Mouse (Mus musculus) thymus, adult 18-20 months (tissue): ENCODE data around the gene Ptprd.

Source experiments
- DNase-seq, 2 experiments: peaks; one replicate each; pipeline ENCODE4 v3.0.0; 2022; ENCODE audit warnings: mixed read lengths in 2 of 2

Ptprd gene

DNA sequence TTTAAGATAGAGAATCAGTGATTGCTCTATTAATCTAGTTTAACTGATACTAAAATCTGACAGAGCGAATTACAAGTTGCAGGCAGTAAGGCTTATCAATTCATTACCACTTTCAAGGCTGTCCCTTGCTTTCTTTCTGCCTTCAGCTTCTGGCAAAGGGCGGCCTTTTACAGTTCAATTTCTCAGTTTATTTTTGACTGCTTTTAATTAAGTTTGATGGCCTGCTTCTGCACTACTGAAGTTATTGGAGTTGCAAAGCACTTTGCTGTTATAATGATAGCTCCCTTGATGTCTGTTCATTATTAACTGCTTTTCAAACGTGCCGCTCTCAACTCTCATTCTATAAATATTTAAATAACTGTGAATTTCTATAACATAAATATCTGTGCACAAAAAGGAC, 673.9 kb downstream of the Ptprd start:
- DNase-seq = no peak

DNA sequence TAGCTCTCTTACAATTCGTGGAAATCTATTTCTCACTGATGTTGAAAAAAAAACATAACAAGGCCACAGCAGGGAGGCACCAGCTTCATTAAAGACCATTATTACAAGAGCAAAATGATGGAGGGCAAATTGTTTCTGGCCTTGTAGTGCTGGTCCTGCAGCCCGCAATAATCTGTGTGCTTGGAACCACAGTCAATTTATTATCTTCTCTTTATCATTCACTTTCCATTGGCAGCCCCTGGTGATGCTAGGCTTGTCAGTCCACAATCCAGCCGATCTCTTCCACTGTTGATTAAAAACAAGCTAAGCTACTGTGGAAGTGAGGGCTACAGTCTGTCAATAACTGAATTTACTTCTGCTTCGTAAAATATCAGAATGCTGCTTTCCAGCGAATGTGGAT, 674.4 kb downstream of the Ptprd start:
- no peak for DNase-seq

DNA sequence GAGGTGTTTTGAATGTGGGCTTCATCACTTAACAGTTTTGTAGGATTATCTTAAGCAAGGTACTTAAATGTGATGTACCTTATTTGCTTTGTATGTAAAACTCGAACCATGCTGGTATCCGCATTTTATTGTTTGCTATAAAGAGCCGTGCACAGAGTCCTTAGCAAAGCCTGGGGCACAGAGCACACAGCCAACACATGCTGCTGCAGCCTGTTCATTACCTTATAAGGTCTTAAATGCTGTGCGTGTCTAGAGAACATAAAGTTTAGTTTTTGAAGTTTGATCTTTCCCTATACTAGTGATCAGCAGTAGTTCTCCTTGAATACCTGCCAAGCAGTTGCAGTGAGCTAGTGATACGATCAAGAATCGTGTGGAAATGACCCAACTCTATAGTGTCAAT, 676.2 kb downstream of the Ptprd start:
- DNase-seq = no peak

DNA sequence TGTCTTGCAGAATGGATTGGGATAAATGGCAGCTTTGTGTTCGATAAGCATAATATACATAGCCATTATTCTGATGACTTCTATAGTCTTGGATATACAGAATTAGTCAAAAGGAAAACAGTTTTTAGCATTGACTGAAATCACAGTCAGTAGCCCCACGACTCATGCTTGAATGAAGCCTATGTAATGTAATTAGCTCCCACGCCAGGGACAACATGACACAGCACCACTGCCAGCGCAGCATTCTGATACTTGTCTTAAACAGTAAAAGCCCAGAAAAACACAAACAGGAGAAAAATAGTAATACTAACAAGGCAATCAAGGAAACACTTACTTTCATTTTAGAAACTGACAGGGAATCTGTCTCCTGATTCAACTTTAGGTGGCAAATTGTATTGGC, 677.2 kb downstream of the Ptprd start:
- DNase-seq = no peak

DNA sequence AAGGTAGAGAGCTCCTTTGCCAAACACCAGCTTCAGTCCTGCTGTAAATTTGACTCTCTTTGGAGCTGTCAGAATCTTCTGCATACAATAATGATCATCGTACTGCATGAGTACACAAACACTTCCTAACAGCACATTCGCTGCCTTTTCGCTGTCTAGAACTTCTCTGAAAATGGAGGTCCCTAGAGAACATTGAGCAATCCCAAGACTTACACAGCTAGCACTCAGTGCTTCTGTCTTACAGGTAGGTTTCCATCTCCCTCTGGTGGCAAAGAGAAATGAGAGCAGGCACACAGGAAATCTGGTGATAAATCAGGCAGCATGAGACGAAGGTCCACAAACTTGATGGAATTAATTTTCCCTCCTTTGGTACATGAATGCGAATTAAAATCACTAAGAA, 692.6 kb downstream of the Ptprd start:
- DNase-seq = no peak

DNA sequence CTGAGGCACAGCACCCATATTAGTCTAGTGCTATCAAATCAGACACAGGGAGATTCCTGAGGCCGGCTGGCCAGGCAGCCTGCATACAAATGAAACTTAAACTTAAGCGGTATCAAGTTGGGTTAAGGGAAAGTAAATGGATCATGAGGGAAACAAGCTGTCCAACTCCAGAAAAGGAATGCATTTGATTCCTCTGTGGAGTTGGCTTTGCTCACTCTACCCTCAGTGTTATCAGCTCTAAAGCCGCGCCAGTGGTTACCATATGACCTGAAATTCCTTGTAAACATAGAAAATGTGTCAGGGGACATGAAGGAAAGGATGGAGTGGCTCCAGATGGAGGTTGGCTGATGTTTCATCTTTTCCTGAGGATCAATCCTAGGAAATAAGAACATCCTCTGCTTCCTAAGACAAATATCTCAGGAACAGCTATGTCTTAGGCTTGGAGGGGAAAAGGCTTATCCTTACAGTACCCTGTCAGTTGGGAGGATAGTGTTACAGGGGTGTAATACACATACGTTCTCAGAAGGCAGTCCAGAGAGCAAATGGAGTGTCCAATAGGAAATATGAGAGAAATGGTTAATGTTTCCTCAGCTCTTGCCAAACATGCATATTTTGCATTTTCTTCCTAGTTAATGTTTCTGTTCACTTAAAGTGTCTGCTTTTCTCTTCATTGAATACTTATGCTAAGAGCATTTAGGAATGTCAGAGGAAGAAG, 697.7 kb downstream of the Ptprd start:
- DNase-seq = no peak

DNA sequence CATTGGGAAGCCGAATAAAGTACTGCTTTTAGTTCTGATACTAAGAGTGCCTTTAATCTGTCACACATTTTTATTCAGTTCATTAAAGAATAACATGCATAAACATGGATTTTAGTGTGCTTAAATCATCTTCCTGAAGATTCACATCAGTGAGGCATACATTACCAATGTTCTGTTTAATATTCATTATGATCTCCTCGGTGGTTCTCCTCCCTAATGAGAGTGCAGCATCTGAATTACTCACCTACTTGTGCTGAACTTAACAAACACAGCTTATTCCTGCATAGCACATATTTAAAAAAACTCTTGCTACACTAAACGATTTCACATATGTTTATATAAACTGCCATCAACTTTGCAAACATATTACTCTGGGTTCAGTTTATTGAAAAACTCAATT, 698.7 kb downstream of the Ptprd start:
- DNase-seq = no peak

DNA sequence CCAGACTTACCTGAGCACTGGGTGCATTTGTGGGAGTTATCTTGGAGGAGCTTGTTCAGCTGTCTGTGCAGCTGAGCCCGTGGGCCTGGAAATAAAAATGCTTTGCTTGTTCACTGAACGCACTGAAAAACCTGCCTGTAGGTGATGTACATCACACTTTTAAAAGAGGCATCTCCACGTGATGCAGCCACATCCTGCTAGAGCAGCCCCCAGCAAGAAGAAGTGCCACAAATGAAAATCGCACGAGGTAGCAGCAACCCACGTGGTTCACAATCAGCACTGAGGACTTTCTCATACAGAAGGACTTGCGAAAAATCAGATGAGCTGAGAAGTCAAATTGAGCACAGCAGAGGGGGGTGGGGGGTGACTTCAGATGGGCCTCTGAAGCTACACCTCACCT, 757.7 kb downstream of the Ptprd start:
- DNase-seq = no peak

DNA sequence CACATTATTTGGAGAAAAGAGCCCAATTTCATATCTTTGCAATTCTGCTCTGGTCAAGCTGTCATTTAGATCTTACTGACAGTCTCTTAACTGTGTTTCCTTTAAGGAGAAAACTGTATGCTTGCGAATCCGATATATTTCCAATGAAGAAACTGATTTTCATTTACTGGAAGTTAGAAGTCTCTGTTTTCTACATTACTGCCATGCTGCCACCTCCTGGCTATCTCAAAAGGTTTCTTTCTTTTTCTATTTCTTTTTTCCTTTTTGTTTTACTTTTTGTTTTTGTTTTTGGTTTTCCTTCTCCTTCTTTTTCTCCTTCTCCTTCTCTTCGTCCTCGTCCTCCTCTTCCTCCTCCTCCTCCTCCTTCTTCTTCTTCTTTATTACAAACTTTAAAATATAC, 812.6 kb downstream of the Ptprd start:
- DNase-seq = no peak

DNA sequence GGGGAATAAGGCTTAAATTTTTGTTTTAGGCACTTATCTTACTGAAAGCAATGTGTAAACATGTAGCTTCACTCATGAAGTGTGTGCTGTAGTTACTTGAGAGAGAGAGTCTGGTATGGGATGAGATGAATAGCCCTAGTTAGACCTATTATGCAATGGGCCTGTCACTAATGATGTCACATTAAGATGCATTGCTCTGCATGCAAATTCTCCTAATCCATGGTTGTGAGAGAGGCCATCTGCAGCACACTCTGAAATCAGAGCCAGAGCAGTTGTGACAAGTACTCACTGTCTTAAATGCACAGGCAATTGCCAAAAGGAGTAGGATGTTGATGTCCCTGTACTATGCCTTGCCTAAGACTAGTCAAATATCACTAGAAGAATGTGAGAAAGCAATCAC, 850.0 kb downstream of the Ptprd start:
- DNase-seq = no peak

DNA sequence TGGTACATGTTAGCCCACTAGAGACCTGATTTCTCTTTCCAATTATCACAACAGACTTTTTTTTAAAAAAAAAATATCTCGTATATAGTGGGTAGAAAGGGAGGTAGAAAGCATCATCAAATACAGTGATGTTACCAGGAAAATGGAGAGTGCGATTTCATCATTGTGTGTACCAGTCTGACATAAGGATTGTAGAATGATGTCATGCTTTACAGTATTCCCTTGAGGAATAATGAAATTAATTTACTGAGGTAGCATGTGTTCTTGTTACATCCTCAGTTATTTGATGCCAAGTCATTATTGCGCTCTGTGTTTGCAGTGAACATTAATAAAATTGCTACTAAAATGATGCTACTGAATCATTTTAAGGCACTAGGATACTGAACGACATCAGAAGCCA, 884.6 kb downstream of the Ptprd start:
- no peak for DNase-seq

DNA sequence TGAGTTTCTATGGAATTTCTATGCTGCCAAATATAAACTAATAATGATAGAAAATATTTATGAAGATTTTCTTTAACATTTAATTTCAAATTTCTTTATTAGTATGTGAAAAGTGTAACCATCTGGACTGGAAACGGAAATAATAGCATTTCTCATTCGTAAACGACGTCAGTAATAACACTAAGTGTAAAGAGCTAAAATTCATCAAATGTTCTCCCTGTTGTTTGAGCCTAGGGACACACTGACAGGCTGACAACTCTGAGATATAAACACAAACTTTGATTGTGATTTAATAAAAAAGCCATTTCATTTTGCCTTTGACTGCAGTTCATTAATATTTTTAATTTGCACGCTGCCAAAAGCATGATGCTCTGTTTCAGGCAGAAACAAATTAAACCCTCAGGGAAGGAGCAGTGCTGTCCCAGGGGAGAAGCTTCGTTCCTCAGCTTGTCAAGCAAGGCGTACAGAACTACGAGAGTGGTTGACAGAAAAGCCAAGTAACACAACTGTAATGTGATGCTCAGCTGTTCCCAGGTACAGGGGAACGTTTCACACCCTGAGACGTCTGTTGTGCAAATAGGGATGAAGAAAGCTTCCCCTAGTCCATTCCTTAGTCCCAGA, 894.6 kb downstream of the Ptprd start:
- DNase-seq = no peak

DNA sequence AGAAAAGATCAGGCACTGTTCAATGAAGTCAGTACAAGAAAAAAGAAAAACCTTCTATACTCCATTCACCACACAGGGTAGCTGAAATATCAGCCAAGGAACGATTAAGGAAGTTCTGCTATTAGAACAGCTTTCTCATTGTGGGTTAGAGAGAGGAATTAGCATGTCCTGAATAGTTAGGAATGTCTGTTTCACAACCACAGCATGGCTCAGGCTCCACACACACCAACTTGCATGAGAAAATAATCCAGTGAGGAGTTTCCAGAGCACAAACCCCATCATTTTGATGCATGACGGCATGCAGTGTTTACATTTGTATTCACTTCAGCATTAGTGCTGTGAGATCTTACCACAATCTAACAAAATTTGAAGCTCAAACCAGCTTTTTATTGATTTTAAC, 895.1 kb downstream of the Ptprd start:
- no peak for DNase-seq

DNA sequence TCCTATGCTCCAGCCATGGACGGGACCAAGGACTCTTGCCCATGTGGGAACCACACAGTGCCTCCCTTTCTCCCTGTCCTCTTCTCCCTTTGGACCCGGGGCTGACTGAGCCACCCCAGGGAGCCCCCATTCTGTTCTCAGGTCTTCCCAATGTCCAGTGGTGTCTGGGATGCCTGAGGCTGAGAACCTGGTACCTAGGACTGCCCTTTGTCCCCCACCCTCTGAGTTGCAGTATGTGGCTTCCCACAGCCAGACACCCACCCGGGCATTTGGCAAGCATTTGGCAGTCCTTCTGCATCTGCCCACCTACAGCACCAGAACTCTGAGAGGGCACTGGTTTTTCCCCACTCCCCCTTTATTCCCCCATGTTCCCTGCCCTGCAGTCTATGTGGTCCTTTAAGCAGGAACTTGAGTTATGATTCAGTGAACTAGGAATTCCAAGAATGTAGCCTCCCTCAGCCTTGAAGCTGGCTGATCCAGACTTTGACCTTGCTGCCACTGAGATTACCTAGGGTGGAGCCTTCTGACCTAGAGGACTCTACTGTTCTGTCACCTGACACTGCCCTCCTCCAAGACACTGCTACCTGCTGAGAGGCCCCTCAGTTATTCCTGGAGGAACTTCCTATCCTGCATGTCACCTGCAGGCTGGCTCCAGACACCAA, 901.5 kb downstream of the Ptprd start:
- DNase-seq = no peak

DNA sequence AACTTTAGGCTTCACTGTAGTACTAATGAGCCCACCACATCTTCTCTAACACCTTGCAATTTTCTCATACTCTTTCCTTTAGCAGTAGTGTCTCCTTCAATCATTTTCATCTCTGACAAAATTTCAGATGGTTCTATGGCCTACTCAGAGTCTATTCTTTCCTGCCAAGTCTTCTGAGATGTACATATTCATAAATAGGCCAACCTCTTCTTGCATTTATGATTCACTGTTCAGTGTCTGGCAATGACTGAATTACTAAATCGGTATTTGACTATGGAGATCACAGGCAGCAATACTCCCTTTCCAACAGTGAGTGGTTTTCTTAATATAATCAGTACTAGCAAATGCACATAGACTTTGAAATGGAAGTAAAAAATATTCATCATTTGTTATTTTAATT, 928.3 kb downstream of the Ptprd start:
- DNase-seq = no peak

DNA sequence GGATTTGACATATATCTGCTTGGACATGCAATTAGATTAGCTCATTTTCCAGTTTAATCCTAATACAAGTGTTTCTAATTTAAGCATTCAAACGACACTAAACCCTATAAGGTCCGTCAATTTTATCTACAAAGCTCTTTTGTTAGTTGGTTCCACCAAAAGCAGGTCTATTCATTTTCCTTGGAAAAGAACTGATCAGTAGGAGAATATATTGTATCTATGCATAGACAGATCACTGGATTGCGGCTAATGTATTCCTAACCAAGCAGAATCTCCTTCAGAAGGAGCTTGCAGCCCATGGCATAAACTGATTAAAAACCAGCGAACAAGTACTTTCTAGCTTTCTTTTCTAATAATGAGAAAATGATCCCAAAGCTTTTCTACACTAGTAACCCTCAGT, 933.8 kb downstream of the Ptprd start:
- no peak for DNase-seq

DNA sequence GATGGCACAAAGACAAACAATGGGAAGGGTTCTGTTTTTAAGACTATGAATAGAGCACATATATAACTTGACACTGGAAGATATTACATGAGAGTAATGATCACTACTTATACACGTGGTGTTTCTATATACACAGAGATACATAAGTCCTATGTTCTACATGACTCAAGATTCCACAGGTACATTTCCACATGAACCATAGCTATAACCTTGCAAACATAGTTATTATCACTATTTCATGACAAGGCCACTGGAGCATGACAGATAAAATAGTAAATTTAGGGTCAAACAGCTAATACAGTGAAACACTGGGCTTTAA, 951.8 kb downstream of the Ptprd start:
- DNase-seq = no peak

DNA sequence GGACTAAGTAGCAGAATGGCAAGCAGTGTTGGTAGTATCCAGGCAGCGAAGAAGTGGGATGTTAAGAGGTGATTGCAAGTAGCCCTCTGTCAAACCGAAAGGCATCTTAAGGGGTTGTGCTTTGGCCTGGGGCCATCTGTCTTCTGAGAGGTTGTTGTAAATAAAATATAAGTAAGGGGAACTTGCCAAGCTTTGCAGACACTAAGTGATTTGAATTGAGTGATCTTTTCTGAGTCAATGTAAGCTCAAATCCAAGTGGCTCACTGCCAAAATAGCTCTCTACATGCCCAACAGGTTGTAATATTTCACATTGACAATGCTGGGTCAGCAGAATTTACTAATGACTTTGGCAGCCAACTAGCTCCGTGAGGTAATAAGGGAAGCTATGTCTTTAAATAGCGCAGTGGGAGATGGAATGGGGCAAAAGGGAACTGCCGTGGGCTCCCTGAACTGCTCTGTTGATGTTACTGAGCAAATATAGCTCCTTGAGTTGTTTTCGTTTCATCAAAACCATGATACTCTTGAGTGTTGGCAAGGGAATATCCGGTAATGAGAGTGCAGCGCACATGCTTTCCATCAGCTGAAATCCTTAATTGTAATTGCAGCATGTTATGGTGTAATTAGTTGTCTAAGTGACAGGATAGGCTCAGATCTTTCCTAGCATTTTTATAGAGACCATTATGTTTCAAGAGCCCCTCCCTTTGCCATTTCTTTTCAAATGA, 952.4 kb downstream of the Ptprd start:
- DNase-seq = no peak

DNA sequence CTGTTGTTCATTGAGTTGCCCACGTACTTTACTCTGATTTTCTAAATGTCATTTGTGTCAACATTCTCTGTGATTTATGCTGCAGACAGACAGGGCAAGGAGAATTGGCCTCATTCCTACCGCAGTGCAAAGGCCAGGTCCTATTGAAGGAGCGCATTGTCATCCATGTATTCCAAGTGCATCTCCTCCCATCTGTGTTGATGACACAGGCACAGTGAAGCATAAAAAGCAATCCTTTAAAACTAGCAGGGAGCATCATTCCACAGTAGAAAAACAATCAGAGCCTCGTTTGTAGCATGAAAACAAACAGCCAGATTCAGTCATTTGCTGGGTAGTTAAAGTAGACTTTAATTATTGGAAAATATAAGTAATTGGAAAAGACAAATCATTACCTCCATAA, 960.6 kb downstream of the Ptprd start:
- no peak for DNase-seq

DNA sequence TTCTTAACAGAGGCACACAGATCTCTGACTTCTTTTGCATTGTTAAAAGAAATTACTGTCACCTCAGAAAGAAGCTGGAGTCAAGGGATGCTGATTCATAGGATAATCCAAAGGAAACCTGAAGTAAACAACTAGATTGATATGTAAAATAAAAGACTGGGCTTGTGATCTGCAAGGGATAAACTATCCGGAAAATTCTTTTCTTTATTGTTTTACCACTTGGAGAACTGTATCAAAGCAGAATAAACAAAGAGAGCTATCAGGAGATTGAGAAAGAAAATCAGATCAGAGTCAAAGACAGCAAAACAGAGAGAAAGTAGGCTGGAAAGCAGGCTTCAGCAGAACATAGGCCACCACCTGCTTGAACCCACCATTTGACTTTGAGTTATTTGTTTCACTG, 962.0 kb downstream of the Ptprd start:
- DNase-seq = no peak

DNA sequence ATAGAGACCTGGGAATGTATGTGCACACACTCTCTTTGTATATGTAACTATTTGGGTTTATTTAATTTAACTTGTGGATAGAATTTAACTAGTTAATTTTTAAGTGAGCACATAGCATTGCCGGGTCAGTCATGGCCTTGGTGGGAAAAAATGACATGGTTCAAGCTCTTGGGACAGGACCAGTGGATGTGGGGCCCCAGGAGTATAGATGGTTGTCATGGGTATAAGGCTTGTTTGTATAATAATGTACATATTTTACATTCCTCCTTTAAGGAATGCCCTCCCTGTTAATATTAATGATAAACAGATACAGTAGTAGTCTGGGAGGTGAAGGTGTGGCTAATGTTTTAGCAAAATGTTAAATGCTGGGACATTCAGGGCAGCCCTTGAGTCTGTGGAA, 962.8 kb downstream of the Ptprd start:
- DNase-seq = no peak

DNA sequence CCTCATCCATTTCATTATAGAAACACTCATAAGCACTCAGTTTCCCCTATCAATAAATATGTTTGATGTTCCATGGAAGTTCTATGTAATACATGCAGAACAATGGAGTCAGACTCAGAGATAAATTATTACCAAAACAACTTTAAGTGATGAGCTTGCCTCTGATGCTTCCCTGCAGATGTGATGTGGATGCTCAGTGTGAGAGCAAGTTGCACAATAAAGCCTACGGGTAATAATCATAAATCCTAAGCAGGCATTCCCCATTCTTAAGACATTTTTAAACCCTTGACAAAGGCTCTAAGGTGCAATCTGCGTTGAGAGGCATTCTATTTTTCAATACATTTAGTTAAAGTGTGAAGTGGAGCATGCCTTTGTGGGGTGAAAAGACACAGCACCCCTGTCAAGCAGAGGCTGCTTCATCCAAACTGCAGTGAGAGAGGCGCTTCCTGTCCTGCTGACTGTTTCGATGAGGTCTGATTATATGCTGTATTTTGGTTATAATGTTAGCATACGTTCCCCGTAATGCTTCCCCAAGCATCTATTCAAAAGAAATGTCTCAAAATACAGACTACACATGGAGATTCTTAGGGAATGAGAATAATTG, 969.8 kb downstream of the Ptprd start:
- no peak for DNase-seq

DNA sequence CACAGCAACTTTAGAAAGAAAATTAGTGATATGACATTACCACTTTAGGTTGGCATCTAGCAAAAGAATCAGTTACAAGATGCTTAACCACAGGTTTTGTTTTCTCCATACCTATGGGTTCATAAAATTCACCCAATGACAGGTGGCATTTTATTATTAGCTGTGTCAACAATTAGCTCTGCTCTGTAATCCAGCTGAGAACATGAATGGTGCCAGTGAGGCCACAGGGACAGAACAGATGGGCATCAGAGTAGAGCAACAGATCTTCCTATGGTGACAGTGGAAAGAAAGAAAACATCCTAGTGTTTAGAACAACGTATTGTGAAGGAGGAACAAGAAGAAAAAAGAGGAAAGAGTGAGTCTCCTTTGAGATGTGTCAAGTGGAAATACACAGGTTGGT, 973.6 kb downstream of the Ptprd start:
- DNase-seq = no peak

DNA sequence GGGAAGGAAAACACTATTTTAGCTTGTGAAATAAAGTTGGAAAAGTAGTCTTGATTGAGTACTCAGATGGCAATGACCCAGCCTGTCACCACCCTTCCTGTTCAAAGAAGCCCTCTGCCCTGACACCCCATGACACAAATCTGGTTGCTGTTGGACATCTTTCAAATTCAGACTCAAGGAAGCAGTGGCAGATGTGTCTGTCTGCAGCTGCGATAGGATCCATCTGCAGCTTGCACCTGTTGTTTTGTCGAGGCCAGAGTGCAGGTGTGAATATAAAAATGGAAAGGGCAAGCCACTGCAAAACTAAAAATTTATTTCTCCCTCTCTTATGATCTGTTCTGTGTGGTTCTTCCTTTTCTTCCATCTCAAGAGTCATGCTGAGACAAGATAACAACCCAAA, 978.5 kb downstream of the Ptprd start:
- DNase-seq = no peak
